Mouse (Mus musculus): ENCODE data around the gene Olfr767. TPM values are rescaled to one million over a fixed set of nuclear protein-coding genes. Genes with fewer than 3 reads are reported as not detected.
"Not testable (repeated sequence)": the region's sequence is repeated elsewhere in the genome, so short reads cannot be mapped to it uniquely, and the experiment has no call there.

Olfr767 gene
- not detected in 2 replicates for polyA plus RNA-seq (2015; fragmentation: Nextera tagmentation; extraction: Ambion mirVana)

- H3K4me3 ChIP-seq; ATAC-seq (replicated peaks; ENCODE audit: insufficient number of reproducible peaks, insufficient read depth, low FRiP score, low read depth); H3K27me3 ChIP-seq; H3K4me2 ChIP-seq; H3K4me1 ChIP-seq (replicated peaks); H3K27ac ChIP-seq; H3K9me3 ChIP-seq (replicated peaks); H3K9ac ChIP-seq; H3K36me3 ChIP-seq: not testable (repeated sequence)
These were observed at the start of gene Olfr767 for GRCm38 (mm10) chr10:129082810-129083209. Gene Olfr767 (minus strand): TSS chr10:129082910.

- Histone ChIP-seq H3K4me1 (replicated peaks) (no peaks in the 10 kb centered on the region), H3K4me2 (no peak within 1 kb of the TSS), H3K9ac (no peak within 1 kb of the TSS), H3K9me3 (replicated peaks) (no peaks in the 10 kb centered on the region), H3K27me3 (no peaks in the 10 kb centered on the region), H3K4me3 (no peak within 1 kb of the TSS), H3K36me3 (no peaks in the 10 kb centered on the region), H3K27ac (no peak within 1 kb of the TSS)
- 82% methylated on average over 2 of the region's 2 CpGs for WGBS
- no peak for ATAC-seq (replicated peaks; ENCODE audit: insufficient number of reproducible peaks, insufficient read depth, low FRiP score, low read depth)
These were observed 35.1 kb upstream of the Olfr767 start, which contains the start of gene Olfr769 for GRCm38 (mm10) chr10:129117761-129118160. Gene Olfr769 (minus strand): TSS chr10:129117861.

GRCm38 (mm10) chr10:129115146-129115545 lies 32.4 kb upstream of the Olfr767 start:
- H3K4me3 ChIP-seq, result no peak overlapping the region
- H3K27me3 ChIP-seq, result no peaks in the 10 kb centered on the region
- H3K9ac ChIP-seq, result no peak overlapping the region
- no peak overlapping the region for H3K4me2 ChIP-seq
- WGBS, result 95% methylated on average over 3 of the region's 3 CpGs
- peaks cover 8% of the 10 kb centered on the region; the same call in 1 of the 2 replicates for H3K9me3 ChIP-seq (replicated peaks)
- ATAC-seq (replicated peaks; ENCODE audit: insufficient number of reproducible peaks, insufficient read depth, low FRiP score, low read depth), result no peak
- no peak overlapping the region for H3K27ac ChIP-seq
- no peaks in the 10 kb centered on the region for H3K4me1 ChIP-seq (replicated peaks)
- no peaks in the 10 kb centered on the region for H3K36me3 ChIP-seq

- no peak for ATAC-seq (replicated peaks; ENCODE audit: insufficient number of reproducible peaks, insufficient read depth, low FRiP score, low read depth)
- no peaks in the 10 kb centered on the region for H3K36me3 ChIP-seq
- no peak overlapping the region for H3K4me2 ChIP-seq
- no peaks in the 10 kb centered on the region for H3K9me3 ChIP-seq (replicated peaks)
- H3K9ac ChIP-seq, result no peak overlapping the region
- H3K4me1 ChIP-seq (replicated peaks), result no peaks in the 10 kb centered on the region
- H3K27me3 ChIP-seq, result no peaks in the 10 kb centered on the region
- WGBS, result 36% methylated on average over 3 of the region's 3 CpGs
- no peak overlapping the region for H3K4me3 ChIP-seq
- no peak overlapping the region for H3K27ac ChIP-seq
These were observed 18.5 kb upstream of the Olfr767 start for GRCm38 (mm10) chr10:129101231-129101630.

GRCm38 (mm10) chr10:129099275-129099674 lies 16.6 kb upstream of the Olfr767 start, which contains the start of gene Olfr768:
Gene Olfr768 (minus strand): TSS chr10:129099375.
- Histone ChIP-seq H3K4me3 (no peak within 1 kb of the TSS), H3K4me2 (no peak within 1 kb of the TSS), H3K4me1 (replicated peaks) (no peaks in the 10 kb centered on the region), H3K9me3 (replicated peaks) (no peaks in the 10 kb centered on the region), H3K36me3 (no peaks in the 10 kb centered on the region), H3K27me3 (no peaks in the 10 kb centered on the region), H3K27ac (no peak within 1 kb of the TSS), H3K9ac (no peak within 1 kb of the TSS)
- 53% methylated on average over 1 of the region's 1 CpGs for WGBS
- no peak for ATAC-seq (replicated peaks; ENCODE audit: insufficient number of reproducible peaks, insufficient read depth, low FRiP score, low read depth)

GRCm38 (mm10) chr10:129068877-129069276 lies 13.8 kb downstream of the Olfr767 start, which contains the start of gene Olfr766-ps1:
Gene Olfr766-ps1 (minus strand): TSS chr10:129068977.
- Histone ChIP-seq H3K27ac (no peak within 1 kb of the TSS), H3K36me3 (no peaks in the 10 kb centered on the region), H3K4me2 (no peak within 1 kb of the TSS), H3K4me3 (no peak within 1 kb of the TSS), H3K4me1 (replicated peaks) (no peaks in the 10 kb centered on the region), H3K9ac (no peak within 1 kb of the TSS), H3K9me3 (replicated peaks) (no peaks in the 10 kb centered on the region), H3K27me3 (no peaks in the 10 kb centered on the region)
- 76% methylated on average over 2 of the region's 2 CpGs for WGBS
- no peak for ATAC-seq (replicated peaks; ENCODE audit: insufficient number of reproducible peaks, insufficient read depth, low FRiP score, low read depth)

GRCm38 (mm10) chr10:129049898-129050297 lies 32.8 kb downstream of the Olfr767 start, which contains the start of gene Olfr765:
Gene Olfr765 (minus strand): TSS chr10:129049998.
- H3K27me3 ChIP-seq; H3K9ac ChIP-seq; H3K27ac ChIP-seq; H3K4me2 ChIP-seq; H3K4me3 ChIP-seq; H3K36me3 ChIP-seq; ATAC-seq (replicated peaks; ENCODE audit: insufficient number of reproducible peaks, insufficient read depth, low FRiP score, low read depth); H3K9me3 ChIP-seq (replicated peaks); H3K4me1 ChIP-seq (replicated peaks): not testable (repeated sequence)

- H3K9ac ChIP-seq, result no peak within 1 kb of the TSS
- no peaks in the 10 kb centered on the region for H3K36me3 ChIP-seq
- WGBS, result 71% methylated on average over 3 of the region's 3 CpGs
- no peaks in the 10 kb centered on the region for H3K27me3 ChIP-seq
- H3K27ac ChIP-seq, result no peak within 1 kb of the TSS
- H3K4me2 ChIP-seq, result no peak within 1 kb of the TSS
- H3K4me3 ChIP-seq, result no peak within 1 kb of the TSS
- no peaks in the 10 kb centered on the region for H3K4me1 ChIP-seq (replicated peaks)
- ATAC-seq (replicated peaks; ENCODE audit: insufficient number of reproducible peaks, insufficient read depth, low FRiP score, low read depth), result no peak
- no peaks in the 10 kb centered on the region for H3K9me3 ChIP-seq (replicated peaks)
These were observed 42.9 kb downstream of the Olfr767 start, which contains the start of gene Olfr764-ps1 for GRCm38 (mm10) chr10:129039796-129040195. Gene Olfr764-ps1 (minus strand): TSS chr10:129039896.

GRCm38 (mm10) chr10:129028343-129028742 lies 54.4 kb downstream of the Olfr767 start:
- H3K9ac ChIP-seq, result no peak overlapping the region

GRCm38 (mm10) chr10:129026018-129026662 lies 56.6 kb downstream of the Olfr767 start:
- no peaks in the 10 kb centered on the region for H3K9me3 ChIP-seq (replicated peaks)
- 61% methylated on average over 3 of the region's 3 CpGs for WGBS
- H3K27ac ChIP-seq, result no peak overlapping the region
- no peaks in the 10 kb centered on the region for H3K27me3 ChIP-seq
- H3K9ac ChIP-seq, result no peak overlapping the region
- H3K4me1 ChIP-seq (replicated peaks), result no peaks in the 10 kb centered on the region
- no peak overlapping the region for H3K4me2 ChIP-seq
- no peaks in the 10 kb centered on the region for H3K36me3 ChIP-seq
- H3K4me3 ChIP-seq, result no peak overlapping the region
- ATAC-seq (replicated peaks; ENCODE audit: insufficient number of reproducible peaks, insufficient read depth, low FRiP score, low read depth), result no peak

More at GRCm38 (mm10) chr10:129028343-129028742, 54.4 kb downstream of the Olfr767 start:
- no peak overlapping the region for H3K4me3 ChIP-seq
- ATAC-seq (replicated peaks; ENCODE audit: insufficient number of reproducible peaks, insufficient read depth, low FRiP score, low read depth), result no peak
- H3K4me1 ChIP-seq (replicated peaks), result no peaks in the 10 kb centered on the region
- no peak overlapping the region for H3K27ac ChIP-seq
- no peaks in the 10 kb centered on the region for H3K36me3 ChIP-seq
- no peaks in the 10 kb centered on the region for H3K27me3 ChIP-seq
- WGBS, result 69% methylated on average over 2 of the region's 2 CpGs
- H3K4me2 ChIP-seq, result no peak overlapping the region
- no peaks in the 10 kb centered on the region for H3K9me3 ChIP-seq (replicated peaks)
